Mouse (Mus musculus) cortical plate, adult 2 months (tissue): Measurements from ENCODE around the gene Gm6020.

Experiments
- CTCF ChIP-seq: fragments of 200-500 bp; IDR thresholded peaks from 2 replicates; pipeline ENCODE4 v1.5.1; 2011; ENCODE audit warnings: mild to moderate bottlenecking, control low read depth, low read length; ENCODE audit not compliant: insufficient read depth; ENCODE audit errors: extremely low read depth
- POLR2A ChIP-seq: fragments of 200-500 bp; IDR thresholded peaks from 2 replicates; pipeline ENCODE4 v1.6.1; 2011; ENCODE audit warnings: mild to moderate bottlenecking, low read length, control low read depth; ENCODE audit not compliant: insufficient read depth; ENCODE audit errors: extremely low read depth

GRCm38 (mm10) chr19:61175756-61176324, 7.8 kb upstream of the Gm6020 start, which contains the start of gene Gm7102:
- TF ChIP-seq CTCF (no peak), POLR2A (no peak)
